Mouse (Mus musculus) embryonic facial prominence, embryonic 11.5 days (tissue): ENCODE results near the gene Src. TPM values are rescaled to one million over a fixed set of nuclear protein-coding genes. Genes with fewer than 3 reads are reported as not detected.

Source experiments
- ATAC-seq: fragments of 200-750 bp; cut with Nextera tagmentation; replicated peaks from 2 replicates; pipeline ENCODE4 v1.8.0; 2017; ENCODE audit warnings: low read depth; ENCODE audit not compliant: insufficient number of reproducible peaks, low FRiP score, low TSS enrichment
- DNase-seq: peaks from one replicate; pipeline ENCODE4 v3.0.0-alpha.2; 2015; ENCODE audit warnings: low spot score
- H3K27ac ChIP-seq: fragments of 300-500 bp; sonication (generic); replicated peaks from 2 replicates; pipeline ENCODE4 v1.5.1; 2014; ENCODE audit warnings: mild to moderate bottlenecking, low read depth, low read length, control low read depth
- H3K27me3 ChIP-seq: fragments of 300-500 bp; sonication (generic); 2 replicates; pipeline ENCODE4 v1.6.1; 2014; ENCODE audit warnings: mild to moderate bottlenecking, low read length, moderate library complexity, mixed read lengths; ENCODE audit not compliant: control insufficient read depth, insufficient read depth
- H3K36me3 ChIP-seq: fragments of 300-500 bp; sonication (generic); replicated peaks from 2 replicates; pipeline ENCODE4 v1.6.1; 2014; ENCODE audit warnings: low read depth, mild to moderate bottlenecking, low read length, moderate library complexity, mixed read lengths; ENCODE audit not compliant: control insufficient read depth, insufficient read depth
- H3K4me1 ChIP-seq: fragments of 300-500 bp; sonication (generic); 2 replicates; pipeline ENCODE4 v1.6.1; 2014; ENCODE audit warnings: low read length, mixed read lengths; ENCODE audit not compliant: control insufficient read depth, insufficient read depth
- H3K4me2 ChIP-seq: fragments of 300-500 bp; sonication (generic); 2 replicates; pipeline ENCODE4 v1.6.1; 2014; ENCODE audit warnings: low read depth, mild to moderate bottlenecking, control low read depth, low read length, moderate library complexity
- H3K4me3 ChIP-seq: fragments of 300-500 bp; sonication (generic); 2 replicates; pipeline ENCODE4 v1.5.1; 2014; ENCODE audit warnings: low read depth, low read length, control low read depth
- H3K9ac ChIP-seq: fragments of 300-500 bp; sonication (generic); replicated peaks from 2 replicates; pipeline ENCODE4 v1.6.1; 2014; ENCODE audit warnings: mild to moderate bottlenecking, control low read depth, low read length
- H3K9me3 ChIP-seq: fragments of 300-500 bp; sonication (generic); replicated peaks from 2 replicates; pipeline ENCODE4 v1.6.1; 2016; ENCODE audit warnings: mild to moderate bottlenecking, low read length, inconsistent platforms, mixed read lengths; ENCODE audit not compliant: control insufficient read depth
- WGBS: fragments of 180-500 bp; shearing (Covaris S2); extraction: QIAGEN DNeasy Blood & Tissue Kit; methylation state at CpG from one replicate; pipeline ENCODE4 v1.1.7; 2014; 5-methylcytosine and 5-hydroxymethylcytosine counted together
- polyA plus RNA-seq: library from polyadenylated mRNA; unstranded; fragments of >200 nt; fragmentation: Nextera tagmentation; extraction: Ambion mirVana; gene quantifications from 2 replicates; pipeline ENCODE4 v1.2.1, GENCODE M21; 2014

Src gene
- polyA plus RNA-seq, 1 experiment from 2014 or later = 13.9 TPM

GRCm38 (mm10) chr2:157424126-157424903 lies 6.1 kb downstream of the Src start:
- no peaks in the 10 kb centered on the region; the same call in 1 of the 2 replicates for H3K4me1 ChIP-seq
- peak overlapping the region; percentile 93 for H3K4me2 ChIP-seq
- WGBS = 1% methylated on average over 58 of the region's 98 CpGs
- peak overlapping the region; percentile 90 for H3K27ac ChIP-seq
- no peaks in the 10 kb centered on the region for H3K9me3 ChIP-seq
- peak overlapping the region; percentile 92 for H3K4me3 ChIP-seq
- no peaks in the 10 kb centered on the region for H3K36me3 ChIP-seq
- no peak; the same call in 1 of the 2 replicates for ATAC-seq
- no peaks in the 10 kb centered on the region for H3K27me3 ChIP-seq
- peak; percentile 40 for DNase-seq
- peak overlapping the region; percentile 100 for H3K9ac ChIP-seq

- ATAC-seq (no peak; the same call in 1 of the 2 replicates), DNase-seq (no peak)
- Histone ChIP-seq H3K4me3 (peak overlapping the region; percentile 92), H3K4me1 (no peaks in the 10 kb centered on the region; the same call in 1 of the 2 replicates), H3K27me3 (no peaks in the 10 kb centered on the region), H3K4me2 (peak overlapping the region; percentile 93), H3K9ac (peak overlapping the region; percentile 100), H3K9me3 (no peaks in the 10 kb centered on the region), H3K36me3 (no peaks in the 10 kb centered on the region; the same call in 1 of the 2 replicates), H3K27ac (peak overlapping the region; percentile 90)
- WGBS = 62% methylated on average over 16 of the region's 16 CpGs
Observed at GRCm38 (mm10) chr2:157424904-157425642, 6.8 kb downstream of the Src start.

- no peaks in the 10 kb centered on the region for H3K27me3 ChIP-seq
- H3K9me3 ChIP-seq = no peaks in the 10 kb centered on the region
- no peaks in the 10 kb centered on the region; the same call in 1 of the 2 replicates for H3K4me1 ChIP-seq
- ATAC-seq = no peak
- peak overlapping the region; percentile 93 for H3K4me2 ChIP-seq
- DNase-seq = no peak
- H3K9ac ChIP-seq = no peak overlapping the region
- 77% methylated on average over 6 of the region's 6 CpGs for WGBS
- no peak overlapping the region; the same call in 1 of the 2 replicates for H3K4me3 ChIP-seq
- no peak overlapping the region for H3K27ac ChIP-seq
- H3K36me3 ChIP-seq = no peaks in the 10 kb centered on the region; the same call in 1 of the 2 replicates
Observed at GRCm38 (mm10) chr2:157425643-157425988, 7.4 kb downstream of the Src start.

- Histone ChIP-seq H3K9me3 (no peaks in the 10 kb centered on the region), H3K4me3 (0 out of 2 replicates have a peak overlapping the region, but pooled peaks have one; percentile 10), H3K27me3 (no peaks in the 10 kb centered on the region), H3K36me3 (no peaks in the 10 kb centered on the region; the same call in 1 of the 2 replicates), H3K9ac (no peak overlapping the region), H3K4me1 (no peaks in the 10 kb centered on the region; the same call in 1 of the 2 replicates), H3K4me2 (no peak overlapping the region), H3K27ac (no peak overlapping the region)
- WGBS = 74% methylated on average over 6 of the region's 6 CpGs
- no peak for DNase-seq
- no peak for ATAC-seq
Observed at GRCm38 (mm10) chr2:157426171-157426570, 7.9 kb downstream of the Src start.

- H3K4me2 ChIP-seq = no peak overlapping the region
- no peaks in the 10 kb centered on the region; the same call in 1 of the 2 replicates for H3K36me3 ChIP-seq
- H3K4me1 ChIP-seq = no peaks in the 10 kb centered on the region; the same call in 1 of the 2 replicates
- DNase-seq (no peak), ATAC-seq (no peak)
- no peak overlapping the region for H3K27ac ChIP-seq
- WGBS = 88% methylated on average over 5 of the region's 5 CpGs
- H3K4me3 ChIP-seq = no peak overlapping the region
- H3K9me3 ChIP-seq = no peaks in the 10 kb centered on the region
- H3K9ac ChIP-seq = no peak overlapping the region
- no peaks in the 10 kb centered on the region for H3K27me3 ChIP-seq
Observed at GRCm38 (mm10) chr2:157427164-157427563, 8.9 kb downstream of the Src start.

- no peaks in the 10 kb centered on the region for H3K9me3 ChIP-seq
- H3K36me3 ChIP-seq = no peaks in the 10 kb centered on the region; the same call in 1 of the 2 replicates
- no peak overlapping the region for H3K9ac ChIP-seq
- H3K4me2 ChIP-seq = no peak overlapping the region
- H3K27me3 ChIP-seq = no peaks in the 10 kb centered on the region
- no peak overlapping the region for H3K27ac ChIP-seq
- no peaks in the 10 kb centered on the region; the same call in 1 of the 2 replicates for H3K4me1 ChIP-seq
- ATAC-seq (no peak), DNase-seq (no peak)
- no peak overlapping the region for H3K4me3 ChIP-seq
- WGBS = 90% methylated on average over 13 of the region's 13 CpGs
Observed at GRCm38 (mm10) chr2:157428351-157429139, 10.3 kb downstream of the Src start.

- peak overlapping the region; percentile 28; the same call in 1 of the 2 replicates for H3K27ac ChIP-seq
- no peaks in the 10 kb centered on the region; the same call in 1 of the 2 replicates for H3K36me3 ChIP-seq
- H3K27me3 ChIP-seq = no peaks in the 10 kb centered on the region
- DNase-seq (no peak), ATAC-seq (no peak)
- H3K4me3 ChIP-seq = no peak overlapping the region
- H3K9ac ChIP-seq = no peak overlapping the region
- peaks cover 5% of the 10 kb centered on the region; the same call in 1 of the 2 replicates for H3K4me1 ChIP-seq
- no peaks in the 10 kb centered on the region for H3K9me3 ChIP-seq
- no peak overlapping the region for H3K4me2 ChIP-seq
- 84% methylated on average over 7 of the region's 7 CpGs for WGBS
Observed at GRCm38 (mm10) chr2:157429735-157430134, 11.5 kb downstream of the Src start.
